Comparison of ENCODE assay signal across 20 mouse cellular contexts in the genomic region with DNA sequence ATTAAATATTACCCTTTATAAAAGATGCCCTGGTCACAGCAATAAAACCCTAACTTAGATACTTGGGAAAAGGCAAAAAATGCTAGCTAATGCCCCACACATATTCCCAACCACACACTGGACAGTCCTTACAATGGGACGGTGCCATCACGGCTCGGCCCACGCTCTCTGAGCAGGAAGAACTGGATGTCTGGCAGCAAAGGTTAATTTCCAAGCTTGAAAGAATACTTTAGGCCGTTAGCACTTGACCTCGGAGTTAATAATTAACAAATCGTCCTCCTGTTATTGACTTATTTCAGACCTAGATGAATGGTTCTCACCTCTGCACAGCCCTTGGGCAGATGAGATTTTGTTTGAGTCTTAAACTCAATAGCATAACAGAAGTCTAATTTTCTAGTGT. TPM values are rescaled to one million over a fixed set of nuclear protein-coding genes. Genes with fewer than 3 reads are reported as not detected.
DNase-seq lines count a peak whose midpoint lies in the region; ATAC-seq lines count a peak whose summit lies in the region.
"Had no signal": no experiment of that assay in that cellular context is flagged by ENCODE, and none has a peak within 500 bp of the region (broad histone marks: within the 10 kb centered on the region; RNA-seq: fewer than 3 reads in every experiment).

No protein-coding gene starts in this region.

- ATAC-seq in liver, embryonic 13.5 days (ENCODE audit: low read depth), result 0 out of 2 replicates have a peak, but pooled peaks have one; percentile 29
- ATAC-seq in liver, embryonic 12.5 days, result no peak
- ATAC-seq in kidney, embryonic 14.5 days (ENCODE audit: low FRiP score, low TSS enrichment), result peak; percentile 62
- ATAC-seq: forebrain, embryonic 14.5 days; hindbrain, embryonic 16.5 days had no signal

- H3K4me3 ChIP-seq in liver, embryonic 13.5 days (replicated peaks), result no peak overlapping the region
- no peak overlapping the region for H3K4me3 ChIP-seq in liver, embryonic 12.5 days
- H3K4me3 ChIP-seq in kidney, embryonic 14.5 days (ENCODE audit: low read length), result no peak overlapping the region
- H3K4me3 ChIP-seq: layer of hippocampus, adult 2 months; limb, embryonic 15.5 days had no signal

- H3K27ac ChIP-seq in liver, embryonic 13.5 days, result no peak overlapping the region
- H3K27ac ChIP-seq in liver, embryonic 12.5 days, result no peak overlapping the region
- H3K27ac ChIP-seq in kidney, embryonic 14.5 days (ENCODE audit: low read depth, low read length), result no peak overlapping the region
- H3K27ac ChIP-seq: layer of hippocampus, adult 2 months; limb, embryonic 15.5 days had no signal

- H3K4me2 ChIP-seq in liver, embryonic 13.5 days, result no peak overlapping the region
- H3K4me2 ChIP-seq in liver, embryonic 12.5 days, result no peak overlapping the region
- no peak overlapping the region for H3K4me2 ChIP-seq in kidney, embryonic 14.5 days (replicated peaks; ENCODE audit: low read depth, low read length)
- H3K4me2 ChIP-seq: heart, embryonic 11.5 days; limb, embryonic 15.5 days had no signal

- no peak overlapping the region for H3K9ac ChIP-seq in liver, embryonic 13.5 days
- no peak overlapping the region for H3K9ac ChIP-seq in liver, embryonic 12.5 days
- H3K9ac ChIP-seq in kidney, embryonic 14.5 days (ENCODE audit: low read depth, low read length), result no peak overlapping the region
- H3K9ac ChIP-seq: limb, embryonic 15.5 days had no signal

- intact Hi-C loops in left cerebral cortex, postnatal 36 days (cut with DNase I), result no loop called here
- intact Hi-C loops in left cerebral cortex, postnatal 4 days (cut with DNase I), result no loop called here

- no peak for DNase-seq in liver, embryonic 13.5 days
- peak; percentile 41 to 62 for DNase-seq in kidney, postnatal 4 days
- peak; percentile 19 for DNase-seq in yolk sac, embryonic 10.5 days (ENCODE audit: low spot score)
- DNase-seq in left cerebral cortex, postnatal 36 days (ENCODE audit: low spot score in 2 of 2), result no peak
- DNase-seq in left cerebral cortex, postnatal 4 days, result no peak
- no peak for DNase-seq in left cerebral cortex, adult 11 months (ENCODE audit: low spot score)
- DNase-seq: cerebellum, postnatal 10 days; embryo, embryonic 11 days; gastrocnemius, postnatal 36 days; heart, postnatal 36 days; lung, postnatal 14 days; thymus, postnatal 4 days had no signal

- H3K36me3 ChIP-seq in liver, embryonic 13.5 days, result no peaks in the 10 kb centered on the region
- H3K36me3 ChIP-seq in liver, embryonic 12.5 days, result no peaks in the 10 kb centered on the region
- H3K36me3 ChIP-seq in kidney, embryonic 14.5 days (ENCODE audit: control insufficient read depth, insufficient read depth, low read length), result no peaks in the 10 kb centered on the region
- H3K36me3 ChIP-seq: limb, embryonic 15.5 days had no signal

- no peaks in the 10 kb centered on the region for H3K27me3 ChIP-seq in liver, embryonic 13.5 days
- no peaks in the 10 kb centered on the region for H3K27me3 ChIP-seq in liver, embryonic 12.5 days (replicated peaks)
- no peaks in the 10 kb centered on the region for H3K27me3 ChIP-seq in kidney, embryonic 14.5 days (ENCODE audit: control insufficient read depth, insufficient read depth, low read length)
- H3K27me3 ChIP-seq: CH12.LX; limb, embryonic 15.5 days had no signal

- WGBS in liver, embryonic 13.5 days (ENCODE audit: insufficient replicate concordance), result 70% methylated on average over 7 of the region's 7 CpGs
- WGBS in liver, embryonic 12.5 days (ENCODE audit: insufficient replicate concordance), result 71% methylated on average over 7 of the region's 7 CpGs
- WGBS in kidney, embryonic 14.5 days, result 55% methylated on average over 7 of the region's 7 CpGs

- H3K4me1 ChIP-seq in liver, embryonic 13.5 days (replicated peaks), result peaks cover 6% of the 10 kb centered on the region
- peaks cover 13% of the 10 kb centered on the region for H3K4me1 ChIP-seq in liver, embryonic 12.5 days
- peaks cover 6% of the 10 kb centered on the region; the same call in 1 of the 2 replicates for H3K4me1 ChIP-seq in kidney, embryonic 14.5 days (ENCODE audit: control insufficient read depth, insufficient read depth, low read length)

- no peaks in the 10 kb centered on the region for H3K9me3 ChIP-seq in liver, embryonic 13.5 days (replicated peaks)
- H3K9me3 ChIP-seq in liver, embryonic 12.5 days (replicated peaks), result no peaks in the 10 kb centered on the region
- no peaks in the 10 kb centered on the region for H3K9me3 ChIP-seq in kidney, embryonic 14.5 days (ENCODE audit: control insufficient read depth, low read length)
- H3K9me3 ChIP-seq: limb, embryonic 15.5 days had no signal

RNA-seq across cellular contexts. Expression of a gene that starts 28.9 kb away (rescaled TPM):
- polyA plus RNA-seq in liver, embryonic 13.5 days (2015; fragmentation: Nextera tagmentation; extraction: Ambion mirVana), result 11.1 and 15.2 TPM in 2 replicates
- polyA plus RNA-seq in liver, embryonic 12.5 days (2016; fragmentation: Nextera tagmentation; extraction: Ambion mirVana), result 22.3 and 22.7 TPM in 2 replicates
- 9.0 and 14.5 TPM in 2 replicates for polyA plus RNA-seq in kidney, embryonic 14.5 days (2014; fragmentation: Nextera tagmentation; extraction: Ambion mirVana)
- 10 to 100 TPM; 28.3 to 34.3 TPM for total RNA-seq in left cerebral cortex, postnatal 36 days (2021)
- 10 to 100 TPM; 25.9 to 27.2 TPM for total RNA-seq in left cerebral cortex, postnatal 4 days (2021)

RNA-seq across cellular contexts. Expression of a gene that starts 37.3 kb away (rescaled TPM):
- polyA plus RNA-seq in liver, embryonic 13.5 days (2015; fragmentation: Nextera tagmentation; extraction: Ambion mirVana), result 7.9 and 8.3 TPM in 2 replicates
- polyA plus RNA-seq in liver, embryonic 12.5 days (2016; fragmentation: Nextera tagmentation; extraction: Ambion mirVana), result 9.8 and 10.7 TPM in 2 replicates
- 14.7 and 15.7 TPM in 2 replicates for polyA plus RNA-seq in kidney, embryonic 14.5 days (2014; fragmentation: Nextera tagmentation; extraction: Ambion mirVana)
- 1 to 10 TPM; 3.1 to 3.3 TPM for total RNA-seq in left cerebral cortex, postnatal 36 days (2021)
- 1 to 10 TPM; 4.0 to 4.4 TPM for total RNA-seq in left cerebral cortex, postnatal 4 days (2021)

Comparison
In these comparisons a context has a peak if more than half of its experiments do, and no peak if none do; other contexts are left out.
1. DNase-seq: peak in kidney, postnatal 4 days (2 of 2) and yolk sac, embryonic 10.5 days (single experiment); none in liver, embryonic 13.5 days (single experiment), left cerebral cortex, postnatal 36 days (0 of 2), left cerebral cortex, postnatal 4 days (single experiment) and left cerebral cortex, adult 11 months (single experiment).